Mouse (Mus musculus) midbrain, embryonic 11.5 days (tissue): ENCODE measurements around the gene Tmc2. TPM values are rescaled to one million over a fixed set of nuclear protein-coding genes. Genes with fewer than 3 reads are reported as not detected.

Source experiments
- ATAC-seq: fragments of 200-750 bp; cut with Nextera tagmentation; 2 replicates; pipeline ENCODE4 v1.8.0; 2017; ENCODE audit warnings: moderate TSS enrichment, moderate library complexity; ENCODE audit not compliant: low FRiP score
- DNase-seq: peaks from one replicate; pipeline ENCODE4 v3.0.0; 2015; ENCODE audit warnings: low spot score; ENCODE audit errors: missing footprints
- H3K27ac ChIP-seq: fragments of 300-500 bp; sonication (generic); 2 replicates; pipeline ENCODE4 v1.5.1; 2014; ENCODE audit warnings: low read depth, low read length
- H3K27me3 ChIP-seq: fragments of 300-500 bp; sonication (generic); 2 replicates; pipeline ENCODE4 v1.6.1; 2014; ENCODE audit warnings: mild to moderate bottlenecking, low read length, moderate library complexity, mixed read lengths; ENCODE audit not compliant: control insufficient read depth, insufficient read depth
- H3K36me3 ChIP-seq: fragments of 300-500 bp; sonication (generic); 2 replicates; pipeline ENCODE4 v1.6.1; 2014; ENCODE audit warnings: mild to moderate bottlenecking, low read length, moderate library complexity, mixed read lengths; ENCODE audit not compliant: control insufficient read depth, insufficient read depth
- H3K4me1 ChIP-seq: fragments of 300-500 bp; sonication (generic); 2 replicates; pipeline ENCODE4 v1.6.1; 2014; ENCODE audit warnings: low read length; ENCODE audit not compliant: control insufficient read depth, insufficient read depth
- H3K4me2 ChIP-seq: fragments of 300-500 bp; sonication (generic); 2 replicates; pipeline ENCODE4 v1.6.1; 2014; ENCODE audit warnings: mild to moderate bottlenecking, moderate library complexity
- H3K4me3 ChIP-seq: fragments of 300-500 bp; sonication (generic); 2 replicates; pipeline ENCODE4 v1.5.1; 2014; ENCODE audit warnings: low read depth, low read length
- H3K9ac ChIP-seq: fragments of 300-500 bp; sonication (generic); 2 replicates; pipeline ENCODE4 v1.6.1; 2014; ENCODE audit warnings: low read length
- H3K9me3 ChIP-seq: fragments of 300-500 bp; sonication (generic); 2 replicates; pipeline ENCODE4 v1.6.1; 2016; ENCODE audit warnings: low read length; ENCODE audit not compliant: control insufficient read depth
- WGBS: fragments of 180-500 bp; shearing (Covaris S2); extraction: QIAGEN DNeasy Blood & Tissue Kit; methylation state at CpG from one replicate; pipeline ENCODE4 v1.1.7; 2014; 5-methylcytosine and 5-hydroxymethylcytosine counted together
- polyA plus RNA-seq: library from polyadenylated mRNA; unstranded; fragments of >200 nt; fragmentation: Nextera tagmentation; extraction: Ambion mirVana; gene quantifications from 2 replicates; pipeline ENCODE4 v1.2.1, GENCODE M21; 2014

Tmc2 gene
- polyA plus RNA-seq = not detected in 2 replicates

GRCm38 (mm10) chr2:130194894-130195293 lies at the start of gene Tmc2:
Gene Tmc2, plus strand, starts transcription at chr2:130195194.
- H3K36me3 ChIP-seq = no peaks in the 10 kb centered on the region
- ATAC-seq = no peak
- H3K27ac ChIP-seq = no peak within 1 kb of the TSS
- no peak within 1 kb of the TSS for H3K4me2 ChIP-seq
- H3K4me3 ChIP-seq = no peak within 1 kb of the TSS
- H3K9ac ChIP-seq = no peak within 1 kb of the TSS
- WGBS = 94% methylated on average over 16 of the region's 16 CpGs
- no peaks in the 10 kb centered on the region for H3K4me1 ChIP-seq
- no peak for DNase-seq
- H3K9me3 ChIP-seq = no peaks in the 10 kb centered on the region
- H3K27me3 ChIP-seq = no peaks in the 10 kb centered on the region

- no peak overlapping the region for H3K4me2 ChIP-seq
- no peak overlapping the region for H3K4me3 ChIP-seq
- no peaks in the 10 kb centered on the region for H3K36me3 ChIP-seq
- no peaks in the 10 kb centered on the region for H3K4me1 ChIP-seq
- ATAC-seq (no peak), DNase-seq (peak; percentile 54)
- H3K9ac ChIP-seq = no peak overlapping the region
- no peaks in the 10 kb centered on the region for H3K9me3 ChIP-seq
- H3K27ac ChIP-seq = no peak overlapping the region
- H3K27me3 ChIP-seq = no peaks in the 10 kb centered on the region
- 79% methylated on average over 5 of the region's 5 CpGs for WGBS
Observed at GRCm38 (mm10) chr2:130146089-130146668, 48.8 kb upstream of the Tmc2 start.

- Histone ChIP-seq H3K36me3 (no peaks in the 10 kb centered on the region), H3K9ac (no peak overlapping the region), H3K9me3 (no peaks in the 10 kb centered on the region), H3K4me3 (no peak overlapping the region), H3K27ac (no peak overlapping the region), H3K27me3 (no peaks in the 10 kb centered on the region), H3K4me1 (no peaks in the 10 kb centered on the region), H3K4me2 (no peak overlapping the region)
- peak; percentile 26 for DNase-seq
- WGBS = 86% methylated on average over 3 of the region's 3 CpGs
- no peak for ATAC-seq
Observed at GRCm38 (mm10) chr2:130155171-130155570, 39.8 kb upstream of the Tmc2 start.

GRCm38 (mm10) chr2:130155851-130156250 lies 39.1 kb upstream of the Tmc2 start:
- Histone ChIP-seq H3K4me3 (no peak overlapping the region), H3K27ac (no peak overlapping the region), H3K9ac (no peak overlapping the region), H3K36me3 (no peaks in the 10 kb centered on the region), H3K9me3 (no peaks in the 10 kb centered on the region), H3K4me2 (no peak overlapping the region), H3K4me1 (no peaks in the 10 kb centered on the region), H3K27me3 (no peaks in the 10 kb centered on the region)
- ATAC-seq (no peak), DNase-seq (no peak)

GRCm38 (mm10) chr2:130157231-130158087 lies 37.5 kb upstream of the Tmc2 start:
- WGBS = 66% methylated on average over 14 of the region's 14 CpGs
- Histone ChIP-seq H3K27me3 (no peaks in the 10 kb centered on the region), H3K9me3 (no peaks in the 10 kb centered on the region), H3K4me3 (no peak overlapping the region), H3K36me3 (no peaks in the 10 kb centered on the region), H3K27ac (no peak overlapping the region), H3K4me2 (no peak overlapping the region), H3K4me1 (no peaks in the 10 kb centered on the region), H3K9ac (no peak overlapping the region)
- ATAC-seq (no peak), DNase-seq (peak; percentile 73)

- H3K9me3 ChIP-seq = no peaks in the 10 kb centered on the region
- 65% methylated on average over 4 of the region's 4 CpGs for WGBS
- no peak for DNase-seq
- no peak overlapping the region for H3K4me2 ChIP-seq
- no peak overlapping the region for H3K9ac ChIP-seq
- H3K4me1 ChIP-seq = no peaks in the 10 kb centered on the region
- H3K27me3 ChIP-seq = no peaks in the 10 kb centered on the region
- H3K4me3 ChIP-seq = no peak overlapping the region
- no peaks in the 10 kb centered on the region for H3K36me3 ChIP-seq
- no peak overlapping the region for H3K27ac ChIP-seq
- no peak for ATAC-seq
Observed at GRCm38 (mm10) chr2:130158088-130158437, 36.9 kb upstream of the Tmc2 start.

GRCm38 (mm10) chr2:130162701-130163100 lies 32.3 kb upstream of the Tmc2 start:
- Histone ChIP-seq H3K27ac (no peak overlapping the region), H3K9ac (no peak overlapping the region), H3K4me3 (no peak overlapping the region), H3K27me3 (no peaks in the 10 kb centered on the region), H3K4me2 (no peak overlapping the region), H3K9me3 (no peaks in the 10 kb centered on the region), H3K36me3 (no peaks in the 10 kb centered on the region), H3K4me1 (no peaks in the 10 kb centered on the region)
- ATAC-seq (no peak), DNase-seq (peak; percentile 72)
- WGBS = 87% methylated on average over 5 of the region's 5 CpGs

GRCm38 (mm10) chr2:130166311-130167214 lies 28.4 kb upstream of the Tmc2 start:
- DNase-seq = no peak
- no peak overlapping the region for H3K4me3 ChIP-seq
- H3K27ac ChIP-seq = no peak overlapping the region
- no peaks in the 10 kb centered on the region for H3K9me3 ChIP-seq
- ATAC-seq = peak; percentile 57; the same call in 1 of the 2 replicates
- no peak overlapping the region for H3K4me2 ChIP-seq
- H3K27me3 ChIP-seq = no peaks in the 10 kb centered on the region
- WGBS = 69% methylated on average over 9 of the region's 9 CpGs
- no peaks in the 10 kb centered on the region for H3K4me1 ChIP-seq
- H3K9ac ChIP-seq = no peak overlapping the region
- H3K36me3 ChIP-seq = peaks cover 11% of the 10 kb centered on the region; the same call in 1 of the 2 replicates
